Mouse (Mus musculus) megakaryocyte, embryonic 14.5 days (primary cell): ENCODE measurements around the gene Vasn.

Experiments
- FLI1 ChIP-seq: IDR thresholded peaks from 2 replicates; pipeline ENCODE4 v1.6.1; 2012; ENCODE audit warnings: low read length, inconsistent platforms, mixed read lengths
- GATA1 ChIP-seq: IDR thresholded peaks from 3 replicates; pipeline ENCODE4 v1.6.1; 2012; ENCODE audit warnings: mixed read lengths, low read length, inconsistent platforms, borderline replicate concordance

GRCm38 (mm10) chr16:4600701-4601310 is 38.9 kb upstream of the Vasn start:
- TF ChIP-seq GATA1 (no peak), FLI1 (no peak)
